Mouse (Mus musculus) lung, postnatal 36 days (tissue): ENCODE measurements around the gene Gm10318.

Source experiments
- DNase-seq: peaks from one replicate; pipeline ENCODE4 v3.0.0; 2022; ENCODE audit warnings: mixed read lengths

Gm10318 gene

DNA sequence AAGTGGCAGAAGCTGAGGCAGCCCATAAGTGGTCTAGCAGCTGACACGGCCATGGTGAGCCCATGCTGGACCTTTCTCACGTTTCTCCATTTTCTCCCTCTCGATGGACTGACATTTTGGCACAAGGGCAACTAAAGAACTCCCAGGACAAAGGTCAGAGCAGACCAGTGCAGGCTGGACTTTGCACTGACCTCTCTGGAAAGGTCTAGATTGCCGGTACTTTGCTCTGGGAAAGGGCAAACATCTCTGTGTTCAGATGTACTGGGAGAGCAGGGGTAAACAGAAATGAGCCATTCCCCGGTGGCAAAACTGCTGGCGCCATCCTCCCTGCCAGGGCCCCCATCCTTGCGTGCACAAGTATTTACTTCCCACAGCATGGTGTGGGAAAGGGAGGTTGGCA, 47.5 kb downstream of the Gm10318 start:
- no peak for DNase-seq

- no peak for DNase-seq
Measured at GRCm38 (mm10) chr10:77900903-77901818, 48.5 kb downstream of the Gm10318 start.

GRCm38 (mm10) chr10:77901871-77902210, 49.2 kb downstream of the Gm10318 start:
- DNase-seq = no peak

- peak; percentile 31 for DNase-seq
Measured at GRCm38 (mm10) chr10:77902211-77902893, 49.7 kb downstream of the Gm10318 start, which contains the start of gene Lrrc3. Gene Lrrc3 (minus strand): TSS chr10:77902536.

GRCm38 (mm10) chr10:77902894-77903715, 50.4 kb downstream of the Gm10318 start:
- DNase-seq = peak; percentile 30
